Mouse (Mus musculus) G1E (cell line): ENCODE measurements around the gene Gm3336. TPM values are rescaled to one million over a fixed set of nuclear protein-coding genes. Genes with fewer than 3 reads are reported as not detected.

Experiments used
- ATAC-seq: 2 replicates; pipeline ENCODE4 v1.8.0; 2016; ENCODE audit warnings: mild to moderate bottlenecking; ENCODE audit not compliant: insufficient number of reproducible peaks, poor library complexity, low FRiP score, severe bottlenecking; ENCODE audit errors: extremely low read depth
- DNase-seq: peaks from one replicate; pipeline ENCODE4 v3.0.0; 2012; ENCODE audit warnings: low spot score
- H3K27me3 ChIP-seq: 2 replicates; pipeline ENCODE4 v1.6.1; 2012; ENCODE audit warnings: mild to moderate bottlenecking, low read length, inconsistent platforms; ENCODE audit not compliant: insufficient read depth
- H3K36me3 ChIP-seq: replicated peaks from 2 replicates; pipeline ENCODE3; 2012; ENCODE audit warnings: mild to moderate bottlenecking, inconsistent platforms
- H3K4me1 ChIP-seq: 2 replicates; pipeline ENCODE4 v1.6.1; 2012; ENCODE audit warnings: low read depth, low read length, inconsistent platforms, mixed read lengths; ENCODE audit not compliant: insufficient read depth
- H3K4me3 ChIP-seq: 2 replicates; pipeline ENCODE4 v1.5.1; 2012; ENCODE audit warnings: low read depth, mild to moderate bottlenecking, inconsistent platforms, low read length, moderate library complexity, mixed read lengths
- H3K9me3 ChIP-seq: replicated peaks from 2 replicates; pipeline ENCODE4 v1.6.1; 2012; ENCODE audit warnings: inconsistent platforms
- CTCF ChIP-seq: IDR thresholded peaks from 2 replicates; pipeline ENCODE4 v1.5.1; 2012; ENCODE audit warnings: low read depth, low read length, inconsistent platforms, mixed read lengths
- GATA1 ChIP-seq: IDR thresholded peaks from 2 replicates; pipeline ENCODE4 v1.6.1; 2012; ENCODE audit warnings: borderline replicate concordance, low read length, inconsistent platforms, mixed read lengths
- GATA2 ChIP-seq: IDR thresholded peaks from 2 replicates; pipeline ENCODE4 v1.6.1; 2012; ENCODE audit warnings: low read depth, low read length, inconsistent platforms, borderline replicate concordance
- POLR2AphosphoS5 ChIP-seq: IDR thresholded peaks from 2 replicates; pipeline ENCODE4 v1.6.1; 2012; ENCODE audit warnings: low read depth, low read length, inconsistent platforms; ENCODE audit not compliant: insufficient replicate concordance
- TAL1 ChIP-seq: conservative IDR thresholded peaks from 2 replicates; pipeline ENCODE4 v1.6.1; 2012; ENCODE audit warnings: low read depth, low read length, inconsistent platforms, mixed read lengths
- polyA plus RNA-seq: library from polyadenylated mRNA; stranded (reverse); fragments of >175 nt; gene quantifications from 2 replicates; pipeline ENCODE4 v1.2.3, GENCODE M21; 2012
- total RNA-seq, 2 experiments: library from RNA; stranded (forward) in 1 of 2; stranded (reverse) in 1 of 2; fragments of 200-1000 nt in 1 of 2; fragments of >200 nt in 1 of 2; fragmentation: Nextera tagmentation in 1 of 2; gene quantifications; 2 replicates each; pipeline ENCODE4 v1.2.3; 2014 to 2017

The Gm3336 gene
- total and polyA plus RNA-seq, 3 experiments = 0.66 to 3.7 (median 0.93) TPM

- Histone ChIP-seq H3K4me1 (peaks cover 51% of the 10 kb centered on the region), H3K36me3 (peaks cover 39% of the 10 kb centered on the region), H3K27me3 (peaks cover 45% of the 10 kb centered on the region), H3K9me3 (peaks cover 8% of the 10 kb centered on the region), H3K4me3 (peak overlapping the region; percentile 33; the same call in 1 of the 2 replicates)
- DNase-seq = no peak
- no peak for ATAC-seq
- TF ChIP-seq POLR2AphosphoS5 (no peak), GATA2 (no peak), TAL1 (no peak), CTCF (no peak), GATA1 (no peak)
These were observed 36.1 kb upstream of the Gm3336 start for GRCm38 (mm10) chr8:70682193-70682592.

GRCm38 (mm10) chr8:70682692-70683091 lies 35.7 kb upstream of the Gm3336 start:
- TF ChIP-seq GATA1 = no peak
- TF ChIP-seq POLR2AphosphoS5 = no peak
- no peak for TF ChIP-seq TAL1
- no peak for TF ChIP-seq GATA2
- no peak for TF ChIP-seq CTCF

GRCm38 (mm10) chr8:70684291-70684690 lies 34.1 kb upstream of the Gm3336 start:
- Histone ChIP-seq H3K27me3 (peaks cover 61% of the 10 kb centered on the region), H3K4me3 (no peak overlapping the region), H3K4me1 (peaks cover 33% of the 10 kb centered on the region), H3K9me3 (peaks cover 8% of the 10 kb centered on the region), H3K36me3 (peaks cover 18% of the 10 kb centered on the region)
- DNase-seq (no peak), ATAC-seq (no peak)
- TF ChIP-seq GATA2 (no peak), CTCF (no peak), POLR2AphosphoS5 (no peak), GATA1 (no peak), TAL1 (no peak)

More at GRCm38 (mm10) chr8:70682692-70683091, 35.7 kb upstream of the Gm3336 start:
- peaks cover 34% of the 10 kb centered on the region for H3K36me3 ChIP-seq
- peaks cover 50% of the 10 kb centered on the region for H3K27me3 ChIP-seq
- ATAC-seq = no peak
- H3K4me1 ChIP-seq = peaks cover 47% of the 10 kb centered on the region
- DNase-seq = no peak
- no peak overlapping the region for H3K4me3 ChIP-seq
- peaks cover 8% of the 10 kb centered on the region for H3K9me3 ChIP-seq

GRCm38 (mm10) chr8:70687576-70687975 lies 30.8 kb upstream of the Gm3336 start:
- Histone ChIP-seq H3K4me1 (peaks cover 26% of the 10 kb centered on the region), H3K27me3 (peaks cover 75% of the 10 kb centered on the region), H3K36me3 (no peaks in the 10 kb centered on the region), H3K4me3 (no peak overlapping the region), H3K9me3 (peaks cover 8% of the 10 kb centered on the region)
- TF ChIP-seq CTCF (no peak), GATA2 (no peak), POLR2AphosphoS5 (no peak), TAL1 (no peak), GATA1 (no peak)
- ATAC-seq (no peak), DNase-seq (no peak)

- H3K9me3 ChIP-seq = peaks cover 8% of the 10 kb centered on the region
- ATAC-seq (no peak), DNase-seq (no peak)
- H3K36me3 ChIP-seq = no peaks in the 10 kb centered on the region
- H3K27me3 ChIP-seq = peaks cover 72% of the 10 kb centered on the region
- TF ChIP-seq CTCF = no peak
- TF ChIP-seq GATA2 = no peak
- TF ChIP-seq GATA1 = no peak
- TF ChIP-seq POLR2AphosphoS5 = no peak
- no peak for TF ChIP-seq TAL1
- H3K4me1 ChIP-seq = peaks cover 24% of the 10 kb centered on the region
- no peak overlapping the region for H3K4me3 ChIP-seq
These were observed 30.2 kb upstream of the Gm3336 start for GRCm38 (mm10) chr8:70688136-70688535.

GRCm38 (mm10) chr8:70689892-70690390 lies 28.4 kb upstream of the Gm3336 start:
- Histone ChIP-seq H3K4me3 (no peak overlapping the region), H3K27me3 (peaks cover 56% of the 10 kb centered on the region), H3K9me3 (no peaks in the 10 kb centered on the region), H3K36me3 (no peaks in the 10 kb centered on the region), H3K4me1 (peaks cover 36% of the 10 kb centered on the region)
- TF ChIP-seq CTCF (no peak), TAL1 (no peak), GATA1 (no peak), GATA2 (no peak), POLR2AphosphoS5 (no peak)
- no peak for ATAC-seq
- DNase-seq = no peak
